Mouse (Mus musculus): ENCODE measurements at regions not wholly inside any gene's neighbourhood (a gene's known extent, or its start where the extent isn't known, plus 50 kb on each side); places are given as distances from the start of the nearest gene placed in this dataset.

DNA sequence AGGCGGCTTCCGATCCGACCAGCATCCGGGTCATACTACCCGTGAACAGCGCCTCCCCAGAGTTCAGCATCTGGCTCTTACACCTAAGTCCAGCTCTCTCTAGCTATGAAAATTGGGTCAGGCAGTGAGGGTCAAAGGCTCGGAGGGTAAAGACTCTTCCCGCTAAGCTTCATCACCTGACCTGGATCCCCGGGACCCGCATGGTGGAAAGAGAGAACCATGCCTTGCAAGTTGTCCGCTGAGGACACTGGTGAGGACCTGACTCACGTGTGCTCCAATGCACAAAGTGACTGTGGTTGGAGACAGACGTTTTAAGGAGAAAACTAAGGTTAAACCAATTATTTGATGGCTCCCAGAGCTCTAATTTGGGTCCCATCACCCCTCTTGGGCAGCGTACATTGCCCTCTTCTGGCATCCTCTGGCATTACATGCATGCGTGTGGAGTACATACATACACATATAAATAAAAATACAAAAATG lies 74.6 kb upstream of the Sall4 start:
- no peak for DNase-seq

DNA sequence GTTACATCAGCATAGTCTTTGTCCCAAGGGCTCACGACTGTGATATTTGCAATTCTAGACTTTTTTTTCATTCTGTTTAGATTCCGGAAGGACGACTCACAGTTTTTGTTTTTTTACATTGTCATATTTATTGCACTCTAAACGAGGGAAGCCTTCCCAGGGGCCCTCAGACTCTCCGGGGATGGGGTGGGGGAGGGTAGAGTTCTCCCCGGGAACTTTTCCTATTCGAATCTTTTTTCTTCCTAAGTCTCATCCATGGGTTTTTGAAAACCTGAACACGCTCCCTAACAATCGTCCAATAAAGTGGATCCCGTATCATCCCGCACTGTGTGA lies 73.9 kb upstream of the Sall4 start:
- no peak for DNase-seq

DNA sequence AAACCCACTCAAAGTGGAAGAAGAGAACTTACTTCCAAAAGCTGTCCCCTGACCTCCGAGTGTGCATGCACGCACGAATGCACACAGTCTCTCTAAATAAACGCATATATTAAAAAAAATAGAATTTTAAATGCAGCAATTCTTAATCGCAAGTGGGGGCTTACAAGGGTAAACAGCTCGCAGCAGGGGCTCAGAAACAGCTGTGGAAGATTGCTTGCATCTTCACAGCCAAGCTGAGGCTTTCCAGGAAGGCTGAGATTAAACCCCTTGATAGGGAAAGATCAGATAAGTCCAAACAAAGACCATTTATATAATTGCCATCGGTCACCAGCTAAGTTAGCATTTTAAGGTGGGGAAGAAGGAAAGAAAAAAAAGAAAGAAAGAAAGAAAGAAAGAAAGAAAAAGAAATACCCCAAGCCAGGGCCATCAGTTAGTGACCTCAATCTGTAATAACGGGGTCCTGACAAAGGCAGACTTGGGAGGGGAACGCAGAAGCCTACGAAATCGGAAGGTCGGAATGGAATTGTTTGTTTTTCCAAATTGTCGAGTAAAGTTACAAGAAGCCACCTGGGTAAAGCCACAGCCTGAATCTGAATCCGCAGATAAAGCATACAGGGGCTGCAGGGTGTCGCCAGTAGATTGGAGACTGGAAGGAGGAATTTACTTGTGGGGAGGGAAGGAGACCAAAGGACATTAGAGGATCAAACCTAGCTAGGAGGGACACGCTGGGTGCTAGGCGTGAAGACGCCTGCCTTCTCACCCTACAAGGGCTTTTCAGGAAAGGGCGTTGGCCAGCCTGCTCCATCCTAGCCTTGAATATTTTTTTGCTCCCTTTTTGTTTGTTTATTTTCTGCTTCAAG lies 73.3 kb upstream of the Sall4 start:
- DNase-seq, result no peak

DNA sequence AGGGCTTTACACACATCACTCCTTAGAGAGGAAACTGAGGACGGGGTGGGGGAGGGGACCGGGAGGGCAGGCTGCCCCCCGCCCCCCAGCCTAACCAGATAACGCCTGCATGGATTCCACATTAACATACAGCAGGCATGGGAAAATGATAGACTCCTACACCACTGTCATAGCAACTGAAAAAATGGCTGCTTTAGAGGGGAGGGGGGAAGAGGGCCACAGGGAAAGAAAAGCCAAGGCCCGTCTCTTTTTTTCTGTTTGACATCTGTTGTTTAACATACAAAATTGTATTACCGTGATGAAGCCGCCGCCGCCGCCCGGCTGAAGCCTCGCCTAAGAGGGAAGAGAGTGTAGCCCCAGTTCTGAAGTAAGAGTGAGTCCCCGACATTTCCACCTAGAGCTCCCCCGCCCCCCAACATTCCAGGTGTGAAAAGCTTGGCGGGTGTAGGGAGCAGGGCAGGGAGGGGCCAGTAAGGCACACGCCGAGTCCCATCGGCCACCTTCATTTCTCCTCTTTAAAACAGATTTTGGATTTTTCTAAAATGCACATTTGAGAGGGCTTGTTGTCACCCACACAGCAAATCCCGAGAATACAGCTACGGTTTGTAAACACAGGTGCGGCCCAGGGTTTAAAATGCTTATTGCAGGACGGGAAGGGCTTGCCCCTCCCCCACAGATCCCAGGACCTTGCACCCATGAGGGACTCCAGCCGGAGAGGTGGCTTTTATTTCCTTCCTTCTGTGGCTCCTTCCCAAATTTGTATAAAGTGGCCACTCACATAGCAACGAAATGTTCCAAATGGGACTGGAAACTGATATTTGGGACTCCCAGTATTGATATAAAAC lies 72.3 kb upstream of the Sall4 start:
- peak; percentile 12 for DNase-seq

DNA sequence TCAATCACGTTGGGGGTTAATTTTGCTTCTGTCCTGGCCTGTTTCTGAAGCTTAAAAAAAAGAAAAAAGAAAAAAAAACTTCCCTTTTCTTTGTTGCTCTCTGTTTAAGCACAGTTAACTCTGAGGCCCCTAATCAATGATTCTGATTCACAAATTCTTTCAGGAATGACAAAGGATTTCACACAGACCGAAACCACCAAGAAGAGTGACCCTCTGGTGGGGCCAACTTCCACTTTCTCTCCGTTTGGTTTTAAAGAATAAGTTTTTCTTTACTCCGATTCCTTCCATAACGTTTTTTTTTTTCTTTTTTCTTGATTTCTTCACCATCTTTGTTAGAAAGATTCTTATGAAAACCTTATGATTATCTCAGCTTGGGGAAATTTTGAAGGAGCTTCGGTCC lies 71.5 kb upstream of the Sall4 start:
- no peak for DNase-seq

DNA sequence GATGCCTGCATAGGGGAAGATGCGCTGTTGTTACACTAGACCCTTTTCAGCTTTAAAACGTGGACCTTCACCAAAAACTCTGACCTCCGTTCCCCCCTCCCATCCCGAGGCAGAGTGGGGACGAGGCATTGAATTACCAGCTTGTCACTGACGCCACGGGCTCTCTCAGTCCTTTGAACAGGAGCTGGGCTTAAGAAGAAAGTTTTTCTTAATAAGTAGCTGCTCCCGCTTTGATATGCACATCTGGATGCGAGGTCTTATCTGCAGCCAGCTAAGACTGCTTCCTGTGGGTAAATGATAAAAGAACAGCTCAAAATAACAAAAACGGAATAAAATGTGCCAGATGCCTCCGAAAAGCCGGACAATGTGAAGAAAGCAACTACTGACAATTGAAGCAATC lies 70.9 kb upstream of the Sall4 start:
- DNase-seq, result no peak

DNA sequence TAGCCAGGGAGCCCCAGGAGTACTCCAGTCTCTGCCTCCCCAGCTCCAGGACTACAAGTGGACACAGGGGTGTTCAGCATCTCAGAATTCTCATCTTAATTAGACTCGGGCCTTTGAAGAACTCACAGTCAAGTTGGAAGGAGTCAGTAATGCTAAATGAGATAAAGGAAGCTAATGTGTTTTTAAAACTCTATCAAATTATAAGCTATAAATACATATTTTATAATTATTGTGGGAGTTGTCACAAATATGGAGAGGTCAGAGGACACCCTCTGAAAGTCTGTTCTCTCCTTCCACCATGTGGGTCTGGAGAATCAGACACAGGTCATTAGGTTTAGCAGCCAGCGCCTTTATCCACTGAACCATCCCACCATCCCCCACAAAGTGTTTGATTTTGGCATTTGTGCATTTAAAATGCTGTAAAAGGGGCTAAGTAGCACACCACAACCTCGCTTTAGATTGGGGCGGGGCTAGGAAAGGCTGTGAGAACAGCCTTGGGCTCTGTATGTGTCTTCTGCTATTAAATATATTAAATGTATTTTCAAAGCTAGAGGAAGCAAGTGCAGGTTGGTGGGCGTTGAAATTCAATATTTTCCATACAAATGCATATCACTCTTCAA lies 70.3 kb upstream of the Sall4 start:
- no peak for DNase-seq

DNA sequence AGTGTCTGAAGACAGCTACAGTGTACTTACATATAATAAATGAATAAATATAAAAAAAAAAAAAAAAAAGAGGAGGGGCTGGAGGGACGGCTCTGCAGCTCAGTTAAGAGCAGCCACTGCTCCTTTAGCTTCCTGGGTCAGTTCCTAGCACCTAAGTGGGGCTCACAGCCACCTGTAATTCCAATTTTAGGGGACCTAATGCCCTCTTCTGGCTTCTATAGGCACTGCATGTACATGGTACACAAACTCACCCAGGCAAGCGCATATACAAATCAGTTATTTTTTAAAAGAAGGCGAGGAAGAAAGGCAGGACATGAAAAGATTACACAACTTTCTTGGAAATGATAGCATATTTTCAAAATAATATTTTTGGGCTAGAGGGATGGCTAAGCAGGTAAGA lies 67.0 kb upstream of the Sall4 start:
- no peak for DNase-seq

DNA sequence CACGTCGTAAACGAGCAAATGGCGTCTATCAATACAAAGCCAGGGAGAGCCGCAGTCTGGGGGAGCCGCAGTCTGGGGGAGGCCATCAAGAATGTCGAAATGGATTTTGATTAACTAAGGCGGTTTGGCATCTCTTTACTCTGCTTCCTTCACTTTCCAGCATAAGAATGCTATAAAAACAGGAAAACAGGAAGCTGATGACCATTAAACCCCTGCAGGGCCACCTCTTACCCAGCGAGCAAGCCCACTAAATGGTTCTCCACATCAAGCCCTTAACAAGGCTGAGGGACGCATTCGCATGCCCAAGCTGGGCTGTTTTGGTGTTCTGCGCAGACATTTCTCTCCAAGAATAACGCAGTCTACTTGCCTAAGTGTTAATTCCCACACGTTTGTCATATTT lies 64.0 kb upstream of the Sall4 start:
- DNase-seq, result no peak

DNA sequence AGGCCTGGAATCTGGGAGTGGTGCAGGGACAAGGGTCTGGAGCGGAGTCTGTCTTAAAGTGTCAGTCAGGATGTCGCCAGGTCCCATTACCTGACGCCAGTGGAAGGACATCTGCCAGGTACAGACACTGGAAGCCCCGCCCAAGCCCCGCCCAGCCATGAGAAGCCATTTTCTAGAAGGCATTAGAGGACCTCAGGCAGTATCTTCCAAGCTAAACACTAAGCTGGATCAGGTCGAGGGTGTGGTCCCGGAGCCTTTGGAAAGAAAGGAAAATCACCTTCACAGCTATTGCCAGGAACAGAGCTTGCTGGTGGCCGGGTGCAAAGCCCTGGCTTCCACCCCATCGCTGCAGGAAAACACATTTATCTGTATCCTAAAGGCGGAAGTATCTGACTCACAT lies 52.9 kb upstream of the Sall4 start:
- no peak for DNase-seq
